Mouse (Mus musculus) embryonic fibroblast, embryonic 13.5 days (primary cell): ENCODE measurements around the gene Wnt2.

Experiments used
- CTCF ChIP-seq: IDR thresholded peaks from 2 replicates; pipeline ENCODE4 v1.5.1; 2011; ENCODE audit warnings: mild to moderate bottlenecking, control low read depth, low read length, moderate library complexity, borderline replicate concordance; ENCODE audit not compliant: insufficient read depth
- POLR2A ChIP-seq: IDR thresholded peaks from 2 replicates; pipeline ENCODE4 v1.6.1; 2011; ENCODE audit warnings: low read depth, mild to moderate bottlenecking, control low read depth, low read length, moderate library complexity

DNA sequence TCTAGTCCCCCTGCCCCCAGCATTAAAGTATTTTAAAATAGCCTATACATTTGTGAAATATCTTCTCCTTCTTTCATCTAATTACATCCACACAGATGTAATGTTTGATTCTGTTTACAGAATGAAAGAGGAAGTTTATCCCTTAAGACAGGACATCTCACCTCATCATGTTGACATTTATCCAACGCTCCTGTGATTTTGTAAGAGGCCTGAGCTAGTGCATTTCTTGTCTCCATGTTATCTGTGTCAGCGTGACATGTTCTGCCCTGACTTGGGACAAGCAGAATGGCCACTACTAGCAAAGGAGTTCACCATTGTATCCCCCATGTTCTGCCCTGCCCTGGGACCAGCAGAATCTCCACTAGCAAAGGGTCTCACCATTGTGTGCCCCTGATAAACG lies 66.9 kb downstream of the Wnt2 start:
- no peak for TF ChIP-seq CTCF
- TF ChIP-seq POLR2A = no peak
